Mouse (Mus musculus) cerebellum, postnatal 4 days (tissue): Measurements from ENCODE around the gene Sema4g.

Experiments
- DNase-seq, 2 experiments: peaks; one replicate each; pipeline ENCODE4 v3.0.0; 2022; ENCODE audit warnings: low spot score in 2 of 2, mixed read lengths in 1 of 2

Gene Sema4g

GRCm38 (mm10) chr19:45048644-45049365 lies 59.9 kb downstream of the Sema4g start:
- DNase-seq, result no peak

GRCm38 (mm10) chr19:45049523-45049922 lies 60.6 kb downstream of the Sema4g start:
- no peak for DNase-seq
